Mouse (Mus musculus) layer of hippocampus, postnatal 25 days (tissue): ENCODE measurements around the gene Myo19. TPM values are rescaled to one million over a fixed set of nuclear protein-coding genes. Genes with fewer than 3 reads are reported as not detected.
"Not testable (repeated sequence)": the region's sequence is repeated elsewhere in the genome, so short reads cannot be mapped to it uniquely, and the experiment has no call there.

Source experiments
- DNase-seq, 2 experiments: peaks; one replicate each; pipeline ENCODE4 v3.0.0; 2022; ENCODE audit warnings: mixed read lengths in 2 of 2, low spot score in 1 of 2; ENCODE audit errors: extremely low spot score in 1 of 2
- total RNA-seq, 2 experiments: library from RNA; stranded (reverse); gene quantifications; 2 replicates each; pipeline ENCODE4 v1.2.3; 2021

Gene Myo19
- total RNA-seq, result 10 to 100 TPM in 1 of 2 experiments, 1 to 10 TPM in 1; 6.8 to 10.1 TPM

GRCm38 (mm10) chr11:84879772-84880464 is at the start of gene Myo19, which contains the start of gene Pigw:
TSS of gene Myo19 (plus strand) at chr11:84880148.
TSS of gene Pigw (minus strand) at chr11:84880285.
- peak; percentile 62 to 72 for DNase-seq

- no peak for DNase-seq
Measured at GRCm38 (mm10) chr11:84839330-84839729, 40.6 kb upstream of the Myo19 start.

GRCm38 (mm10) chr11:84846741-84847474 is 33.0 kb upstream of the Myo19 start:
- DNase-seq, result no peak

- no peak for DNase-seq
Measured at GRCm38 (mm10) chr11:84847475-84848090, 32.4 kb upstream of the Myo19 start.

GRCm38 (mm10) chr11:84855285-84855684 is 24.7 kb upstream of the Myo19 start:
- no peak for DNase-seq

- DNase-seq, result no peak
Measured at GRCm38 (mm10) chr11:84865268-84865667, 14.7 kb upstream of the Myo19 start.

- no peak for DNase-seq
Measured at GRCm38 (mm10) chr11:84867586-84867985, 12.4 kb upstream of the Myo19 start.

GRCm38 (mm10) chr11:84868786-84869259 is 11.1 kb upstream of the Myo19 start:
- DNase-seq, result no peak

- peak; percentile 79 to 93 for DNase-seq
Measured at GRCm38 (mm10) chr11:84869537-84870232, 10.3 kb upstream of the Myo19 start.

GRCm38 (mm10) chr11:84870337-84871043 is 9.5 kb upstream of the Myo19 start, which contains the start of gene Ggnbp2:
TSS of gene Ggnbp2 (minus strand) at chr11:84870817.
- peak; percentile 83 to 92 for DNase-seq

- DNase-seq, result no peak
Measured at GRCm38 (mm10) chr11:84871046-84871445, 8.9 kb upstream of the Myo19 start.

GRCm38 (mm10) chr11:84871548-84872069 is 8.3 kb upstream of the Myo19 start:
- no peak for DNase-seq

- no peak for DNase-seq
Measured at GRCm38 (mm10) chr11:84873042-84873833, 6.7 kb upstream of the Myo19 start.

- DNase-seq, result not testable (repeated sequence)
Measured at GRCm38 (mm10) chr11:84876020-84876419, 3.9 kb upstream of the Myo19 start.

GRCm38 (mm10) chr11:84879007-84879771 is 759 bp upstream of the Myo19 start:
- DNase-seq, result no peak

GRCm38 (mm10) chr11:84880465-84880961 is 565 bp downstream of the Myo19 start:
- peak; percentile 10 to 22 for DNase-seq

GRCm38 (mm10) chr11:84880971-84881370 is 1.0 kb downstream of the Myo19 start:
- no peak for DNase-seq

- no peak for DNase-seq
Measured at GRCm38 (mm10) chr11:84882346-84882745, 2.4 kb downstream of the Myo19 start.
